Mouse (Mus musculus) yolk sac, embryonic 10.5 days (tissue): ENCODE results near the gene Doxl2.

Experiments used
- DNase-seq: peaks from one replicate; pipeline ENCODE4 v3.0.0-alpha.2; 2017; ENCODE audit warnings: low spot score

Doxl2 gene

DNA sequence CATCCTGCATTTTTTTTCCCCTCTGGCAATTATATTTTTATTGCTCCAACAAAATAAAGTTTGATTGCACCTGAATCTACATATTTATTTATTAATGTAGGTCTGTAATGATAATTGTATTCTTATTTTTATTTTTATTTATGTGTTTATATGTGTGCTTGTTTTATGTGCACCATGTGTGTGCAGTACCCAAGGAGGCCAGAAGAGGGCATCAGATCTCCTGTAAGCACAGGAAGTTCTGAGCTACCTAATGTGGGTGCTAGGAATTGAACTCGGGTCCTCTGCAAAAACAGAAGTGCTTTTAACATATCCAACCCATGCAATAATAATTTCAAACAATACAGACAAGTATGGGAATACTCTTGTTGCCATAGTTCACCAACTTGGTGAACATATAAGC, 34.9 kb downstream of the Doxl2 start:
- DNase-seq, result no peak

DNA sequence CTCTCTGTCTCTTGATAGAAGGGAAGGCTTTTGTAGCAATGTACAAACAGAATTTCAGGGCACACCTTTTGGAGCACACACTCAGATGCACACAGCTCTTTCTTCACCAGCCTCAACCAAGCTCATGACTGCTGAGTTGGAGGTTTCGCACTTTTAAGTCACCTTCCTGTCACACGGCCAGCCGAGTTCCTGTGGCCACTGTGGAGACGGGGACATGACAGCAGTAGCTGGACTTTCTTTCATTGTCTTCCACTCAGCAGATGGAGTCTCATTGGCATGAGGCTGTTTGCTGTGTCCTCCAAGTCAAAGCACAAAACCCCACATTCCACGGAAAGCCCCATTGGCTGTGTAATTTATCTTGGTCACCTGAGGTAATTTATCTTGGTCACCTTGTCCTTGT, 36.4 kb downstream of the Doxl2 start:
- no peak for DNase-seq

DNA sequence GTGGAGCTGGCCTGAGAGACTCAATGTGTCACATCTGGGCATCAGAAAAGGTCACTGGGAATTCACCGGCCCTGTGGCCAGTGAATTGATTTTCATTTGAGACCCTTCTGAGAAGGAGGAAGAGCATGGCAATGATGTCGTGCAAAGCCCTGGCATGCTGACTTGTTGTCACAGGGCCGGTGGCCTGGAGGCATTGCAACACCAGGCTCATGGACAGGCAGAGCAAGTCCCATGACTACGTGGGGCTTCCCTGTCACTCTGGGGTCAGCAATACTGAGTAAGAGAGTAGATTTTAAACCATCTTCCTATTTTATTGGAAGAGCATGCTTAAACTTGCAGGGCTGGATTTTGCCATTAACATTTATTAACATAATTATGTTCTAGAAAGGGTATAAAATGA, 38.3 kb downstream of the Doxl2 start:
- no peak for DNase-seq

DNA sequence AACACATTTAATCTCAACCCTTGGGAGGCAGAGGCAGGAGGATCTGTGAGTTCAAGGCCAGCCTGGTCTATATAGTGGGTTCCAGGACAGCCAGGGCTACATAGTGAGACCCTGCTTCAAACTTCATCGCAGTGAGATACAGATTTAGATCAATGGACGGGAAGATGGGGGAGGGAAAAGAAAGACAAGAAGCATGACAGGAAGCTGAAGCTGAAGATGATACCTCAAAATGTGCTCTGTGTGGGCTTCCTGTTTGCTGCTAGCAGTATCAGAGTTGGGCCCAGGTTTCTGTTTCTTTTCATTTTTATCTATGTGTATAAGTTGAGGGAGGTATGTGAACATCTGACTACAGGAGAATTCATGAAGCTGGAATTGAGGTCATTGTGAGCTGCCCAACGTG, 38.7 kb downstream of the Doxl2 start:
- DNase-seq, result no peak

DNA sequence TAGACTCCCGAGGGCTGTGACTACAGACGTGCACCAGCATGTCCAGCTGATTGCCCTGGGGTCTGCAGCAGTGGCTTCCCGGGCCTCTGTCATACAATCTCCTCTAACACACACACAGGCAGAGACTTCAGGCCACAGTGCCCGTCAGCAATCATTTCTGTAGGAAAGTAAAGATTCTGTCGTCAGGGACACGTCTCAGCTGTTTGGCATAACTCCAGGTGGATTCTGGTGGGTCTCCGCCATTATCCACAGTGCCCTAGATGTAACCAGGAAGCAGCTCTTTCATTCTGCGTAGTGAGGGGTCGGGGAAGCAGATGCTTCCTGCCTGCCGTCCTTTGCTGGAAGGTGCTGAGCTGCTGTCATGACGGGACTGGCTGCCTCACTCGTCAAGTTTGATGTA, 42.4 kb downstream of the Doxl2 start:
- DNase-seq, result no peak

DNA sequence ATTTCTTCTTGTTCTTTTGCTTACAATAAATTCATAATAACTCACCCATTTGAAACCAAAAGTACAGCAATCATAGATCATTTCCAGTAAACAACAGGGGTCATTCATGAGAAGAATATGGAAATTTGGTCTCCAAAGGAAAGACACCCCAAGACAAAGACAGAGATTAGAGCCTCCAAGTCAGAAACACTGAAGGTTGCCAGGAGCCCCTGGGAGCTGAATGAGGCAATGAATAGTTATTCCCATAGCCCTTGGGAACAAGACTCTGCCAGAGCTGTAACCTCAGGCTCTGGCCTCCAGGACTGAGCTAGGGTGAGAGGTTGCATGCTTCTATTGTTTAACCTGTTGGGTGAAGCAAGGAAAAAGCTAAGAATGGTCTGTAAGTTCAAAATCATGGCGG, 44.6 kb downstream of the Doxl2 start:
- DNase-seq, result no peak

DNA sequence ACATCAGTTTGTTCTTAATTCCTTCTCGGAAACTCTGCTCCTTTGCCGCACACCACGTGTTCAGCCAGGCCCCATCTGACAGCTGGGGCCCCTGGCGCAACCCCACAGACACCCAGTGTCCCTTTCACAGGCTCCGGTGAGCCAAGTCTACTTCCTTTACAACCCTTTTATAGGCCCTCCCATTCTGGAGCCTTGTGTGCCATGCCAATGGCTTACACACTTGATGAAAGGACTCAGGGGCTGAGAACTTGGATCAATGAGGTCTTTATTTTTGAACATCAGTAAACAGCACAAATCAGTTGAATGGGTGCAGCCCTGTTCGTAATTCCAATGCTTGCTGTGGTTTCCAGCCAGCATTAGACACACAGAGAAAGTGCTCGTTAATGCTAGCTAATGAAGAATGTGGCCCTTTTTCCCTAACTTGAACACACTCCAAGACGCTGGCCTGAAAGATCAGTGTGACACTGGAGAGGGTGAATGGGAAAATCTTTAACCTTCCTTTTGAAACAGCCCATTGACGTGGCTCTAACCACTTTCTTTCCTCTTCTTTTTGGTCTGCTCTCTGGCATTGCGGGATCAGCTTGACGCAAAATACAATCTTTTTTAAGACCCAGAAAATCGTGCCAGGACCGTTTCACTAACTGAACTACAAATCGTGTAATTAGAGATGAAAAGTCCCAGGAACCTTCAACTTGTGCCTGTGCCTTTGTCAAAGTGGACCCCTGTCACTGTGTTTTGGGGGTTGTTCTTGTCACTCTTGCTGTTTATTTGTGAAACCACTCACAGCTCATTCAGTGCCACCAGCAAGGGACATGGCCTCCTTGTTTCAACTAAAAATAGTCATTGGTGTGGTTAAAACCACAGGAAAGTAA, 46.6 kb downstream of the Doxl2 start:
- DNase-seq, result no peak

DNA sequence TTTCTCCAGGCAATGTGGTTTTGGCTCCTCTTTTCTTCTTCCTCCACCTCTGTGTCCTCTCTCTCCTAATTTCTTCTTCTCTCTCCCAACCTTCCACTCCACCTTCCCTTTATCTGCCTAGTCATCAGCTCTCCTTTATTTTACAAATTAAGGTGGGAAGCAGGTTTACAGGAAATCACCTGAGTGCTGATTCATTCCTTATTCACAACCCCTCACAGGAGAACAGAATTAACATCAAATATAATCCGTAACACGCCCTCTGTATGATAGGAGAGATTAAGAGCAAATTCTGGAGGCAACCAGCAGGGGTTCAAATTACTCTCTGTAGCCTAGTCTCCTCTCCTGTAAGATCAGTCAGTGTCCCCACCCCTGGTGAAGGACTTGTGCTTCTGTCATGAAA, 47.6 kb downstream of the Doxl2 start:
- no peak for DNase-seq

DNA sequence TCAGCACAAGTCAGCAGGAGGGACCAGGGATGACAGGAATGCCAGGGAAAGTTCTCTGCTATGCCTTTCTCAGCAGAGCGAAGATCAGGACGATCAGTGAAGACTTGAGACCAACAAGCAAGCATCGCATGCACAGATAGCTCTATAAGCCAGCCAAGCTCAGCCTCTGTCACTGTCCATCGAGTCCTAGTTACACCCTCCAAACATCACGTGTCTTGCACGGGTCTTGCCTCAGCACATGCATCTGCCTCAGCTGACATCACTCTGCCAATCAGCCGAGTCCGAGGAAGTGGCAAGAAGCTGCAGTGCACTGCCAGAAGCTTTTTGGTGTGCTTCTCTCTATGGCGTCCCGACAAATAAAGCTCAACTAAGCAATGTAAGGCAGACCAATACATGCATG, 48.6 kb downstream of the Doxl2 start:
- no peak for DNase-seq

DNA sequence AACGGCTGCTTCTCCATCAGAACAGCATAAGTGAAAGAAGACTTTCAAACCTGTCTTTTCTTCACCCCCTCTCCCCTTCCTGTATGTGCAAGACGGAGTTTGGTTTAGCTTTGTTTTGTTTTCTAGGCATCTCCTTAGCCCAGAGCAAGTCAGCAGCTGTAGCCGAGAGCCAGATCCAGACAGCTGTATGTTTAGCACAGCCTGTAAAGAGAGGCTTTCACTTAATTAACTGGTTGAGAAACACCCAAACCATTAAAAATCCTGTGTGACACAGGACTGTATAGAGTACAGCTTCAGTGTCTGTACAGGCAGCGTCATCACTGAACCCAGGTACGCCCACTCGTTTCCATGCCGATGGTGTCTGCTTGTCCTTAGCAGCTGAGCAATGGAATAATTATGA, 50.5 kb downstream of the Doxl2 start:
- no peak for DNase-seq

DNA sequence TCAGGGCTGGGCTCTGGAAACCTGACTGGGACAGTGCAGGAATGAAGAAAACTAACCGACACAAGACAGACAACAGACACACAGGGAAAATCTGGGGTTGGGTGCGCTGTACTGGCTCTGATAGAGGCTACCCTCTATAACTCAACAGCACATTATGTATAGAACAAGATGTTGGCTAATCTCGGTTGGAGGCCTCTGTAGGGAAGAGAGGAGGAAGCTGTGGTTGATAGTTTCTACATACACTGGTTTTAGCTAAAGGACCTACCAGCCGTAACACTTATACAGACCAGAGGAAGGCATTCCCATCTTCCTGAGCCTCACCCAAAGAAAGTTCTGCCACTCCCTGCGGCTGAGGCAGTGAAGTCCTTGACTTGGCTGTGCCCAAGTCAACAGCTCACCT, 51.7 kb downstream of the Doxl2 start:
- DNase-seq, result no peak

DNA sequence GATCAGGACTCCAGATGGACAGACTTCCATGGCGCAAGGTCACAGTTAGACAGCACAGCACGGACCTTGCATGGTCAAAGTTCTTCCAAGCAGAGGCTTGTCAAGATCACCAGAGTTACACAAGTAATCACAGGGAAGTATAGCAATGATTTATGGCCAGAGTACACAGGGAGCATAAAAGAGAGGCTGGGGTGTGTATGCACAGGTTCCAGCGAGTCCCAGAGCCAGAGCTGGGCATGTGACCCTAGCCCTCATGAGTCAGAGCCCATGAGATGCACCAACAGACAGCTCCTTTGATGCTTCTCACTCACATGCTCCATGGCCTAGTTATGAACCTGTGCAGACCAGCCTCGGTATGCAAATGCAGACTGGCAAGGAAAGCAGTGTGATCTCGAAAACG, 53.3 kb downstream of the Doxl2 start:
- DNase-seq, result no peak
